In the genomic region with DNA sequence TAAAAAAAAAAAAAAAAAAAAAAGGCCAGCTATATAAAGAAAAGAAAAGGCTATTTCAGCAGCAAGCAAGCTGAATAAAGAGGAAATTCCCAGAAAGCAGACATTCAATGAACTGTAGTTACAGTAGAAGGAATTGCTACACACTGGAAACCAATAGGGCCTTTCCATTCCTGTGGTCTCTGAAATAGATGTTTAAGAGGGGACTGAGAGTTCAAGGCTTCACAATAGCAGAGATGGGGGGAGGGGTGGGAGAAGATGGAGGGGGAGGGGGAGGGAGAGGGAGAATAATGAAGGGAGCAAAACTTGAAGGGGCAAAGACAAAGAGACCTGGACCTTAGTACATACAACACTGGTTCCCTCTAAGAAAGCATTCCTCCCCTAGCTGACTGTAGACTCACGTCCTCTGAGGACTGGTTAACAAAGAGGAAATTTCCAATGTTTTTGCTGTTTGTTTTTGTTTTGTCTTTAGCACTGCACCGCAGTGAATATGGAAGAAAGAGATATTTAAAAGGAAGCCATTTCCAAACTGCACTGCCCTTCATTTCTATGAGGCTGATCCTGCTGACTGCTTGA, we compare ENCODE assay signal across 17 mouse cellular contexts.
DNase-seq lines count a peak whose midpoint lies in the region; ATAC-seq and TF ChIP-seq lines count a peak whose summit lies in the region.
"Had no signal": no experiment of that assay in that cellular context is flagged by ENCODE, and none has a peak within 500 bp of the region (broad histone marks: within the 10 kb centered on the region; RNA-seq: fewer than 3 reads in every experiment).

No protein-coding gene starts in this region.

- no peaks in the 10 kb centered on the region for H3K27me3 ChIP-seq in hindbrain, embryonic 12.5 days
- no peaks in the 10 kb centered on the region for H3K27me3 ChIP-seq in hindbrain, embryonic 14.5 days (ENCODE audit: control insufficient read depth, insufficient read depth, low read length)
- H3K27me3 ChIP-seq in myocyte (ENCODE audit: control insufficient read depth, insufficient read depth, insufficient read length), result no peaks in the 10 kb centered on the region
- H3K27me3 ChIP-seq: embryonic facial prominence, embryonic 15.5 days; hindbrain, embryonic 15.5 days; liver, embryonic 12.5 days had no signal

- H3ac ChIP-seq in myocyte (ENCODE audit: control insufficient read depth, insufficient read length), result no peak overlapping the region

- WGBS in hindbrain, embryonic 12.5 days, result 36% methylated on average over 2 of the region's 2 CpGs
- WGBS in hindbrain, embryonic 14.5 days, result 29% methylated on average over 2 of the region's 2 CpGs

- H3K36me3 ChIP-seq in hindbrain, embryonic 12.5 days, result no peaks in the 10 kb centered on the region
- no peaks in the 10 kb centered on the region for H3K36me3 ChIP-seq in hindbrain, embryonic 14.5 days (replicated peaks; ENCODE audit: control insufficient read depth, insufficient read depth)
- no peaks in the 10 kb centered on the region for H3K36me3 ChIP-seq in myocyte (ENCODE audit: control insufficient read depth, insufficient read depth)
- H3K36me3 ChIP-seq: embryonic facial prominence, embryonic 15.5 days; hindbrain, embryonic 15.5 days; liver, embryonic 12.5 days had no signal

- H3K79me2 ChIP-seq in myocyte (ENCODE audit: control insufficient read depth, insufficient read depth), result no peaks in the 10 kb centered on the region

- ATAC-seq in hindbrain, embryonic 12.5 days (ENCODE audit: low FRiP score), result 0 out of 2 replicates have a peak, but pooled peaks have one; percentile 38
- ATAC-seq in hindbrain, embryonic 14.5 days (ENCODE audit: low FRiP score), result no peak
- ATAC-seq: liver, embryonic 12.5 days had no signal

- TF ChIP-seq CTCF in brain, embryonic 14.5 days (IDR thresholded peaks at IDR 0.05; ENCODE audit: borderline replicate concordance, extremely low read depth, insufficient read depth, insufficient read length), result no peak

- H3K4me2 ChIP-seq in hindbrain, embryonic 12.5 days (replicated peaks), result no peak overlapping the region
- no peak overlapping the region for H3K4me2 ChIP-seq in hindbrain, embryonic 14.5 days (replicated peaks)
- peak overlapping the region; percentile 55 for H3K4me2 ChIP-seq in myocyte (ENCODE audit: low read depth)
- H3K4me2 ChIP-seq: embryonic facial prominence, embryonic 15.5 days; hindbrain, embryonic 15.5 days; liver, embryonic 12.5 days had no signal

- H3K9ac ChIP-seq in hindbrain, embryonic 12.5 days, result no peak overlapping the region
- no peak overlapping the region for H3K9ac ChIP-seq in hindbrain, embryonic 14.5 days
- H3K9ac ChIP-seq: embryonic facial prominence, embryonic 15.5 days; hindbrain, embryonic 15.5 days; liver, embryonic 12.5 days had no signal

- no peak for DNase-seq in hindbrain, embryonic 14.5 days (ENCODE audit: low spot score)
- DNase-seq in brain, embryonic 14.5 days (ENCODE audit: low read depth), result peak; percentile 33
- DNase-seq in embryo, embryonic 11 days, result peak; percentile 26
- DNase-seq in heart, adult 18-20 months, result no peak
- no peak for DNase-seq in layer of hippocampus, postnatal 36 days
- DNase-seq: adrenal gland, adult 2 months; cerebellum, adult 9-10 months; gastrocnemius, postnatal 36 days; kidney, adult 11 months; lung, adult 2 months; lung, postnatal 36 days; thymus, postnatal 25 days had no signal

- TF ChIP-seq POLR2A in brain, embryonic 14.5 days (IDR thresholded peaks at IDR 0.05; ENCODE audit: borderline replicate concordance, extremely low read depth, insufficient read depth, insufficient read length, poor library complexity, severe bottlenecking), result no peak
- no peak for TF ChIP-seq POLR2A in myocyte (IDR thresholded peaks at IDR 0.05; ENCODE audit: insufficient read length, low read depth)

- H3K4me1 ChIP-seq in hindbrain, embryonic 12.5 days, result no peaks in the 10 kb centered on the region
- no peaks in the 10 kb centered on the region for H3K4me1 ChIP-seq in hindbrain, embryonic 14.5 days (replicated peaks; ENCODE audit: control insufficient read depth, insufficient read depth, low read length)
- H3K4me1 ChIP-seq: embryonic facial prominence, embryonic 15.5 days; hindbrain, embryonic 15.5 days; liver, embryonic 12.5 days had no signal

- no peak overlapping the region for H3K27ac ChIP-seq in hindbrain, embryonic 12.5 days
- H3K27ac ChIP-seq in hindbrain, embryonic 14.5 days, result no peak overlapping the region
- H3K27ac ChIP-seq: embryonic facial prominence, embryonic 15.5 days; hindbrain, embryonic 15.5 days; liver, embryonic 12.5 days had no signal

- no peak overlapping the region for H3K4me3 ChIP-seq in hindbrain, embryonic 12.5 days
- no peak overlapping the region for H3K4me3 ChIP-seq in hindbrain, embryonic 14.5 days (replicated peaks; ENCODE audit: low read length)
- no peak overlapping the region for H3K4me3 ChIP-seq in myocyte
- H3K4me3 ChIP-seq: embryonic facial prominence, embryonic 15.5 days; hindbrain, embryonic 15.5 days; liver, embryonic 12.5 days had no signal

- H3K9me3 ChIP-seq in hindbrain, embryonic 12.5 days (replicated peaks), result no peaks in the 10 kb centered on the region
- H3K9me3 ChIP-seq in hindbrain, embryonic 14.5 days (ENCODE audit: control insufficient read depth, low read length), result no peaks in the 10 kb centered on the region
- H3K9me3 ChIP-seq: embryonic facial prominence, embryonic 15.5 days; hindbrain, embryonic 15.5 days; liver, embryonic 12.5 days had no signal

TF ChIP-seq in myocyte, 11 proteins besides CTCF, POLR2A, EP300 and RAD21:
- TF ChIP-seq E2F4 (IDR thresholded peaks at IDR 0.05; ENCODE audit: insufficient read depth), result no peak
- no peak for TF ChIP-seq POLR2AphosphoS2 (IDR thresholded peaks at IDR 0.05; ENCODE audit: insufficient read length, low read depth)
- TF ChIP-seq CEBPB (IDR thresholded peaks at IDR 0.05; ENCODE audit: insufficient read depth, poor library complexity, severe bottlenecking), result no peak
- TF ChIP-seq TCF12 (IDR thresholded peaks at IDR 0.05; ENCODE audit: insufficient read depth, poor library complexity, severe bottlenecking), result no peak

Comparison
In these comparisons a context has a peak if more than half of its experiments do, and no peak if none do; other contexts are left out.
1. DNase-seq: peak in brain, embryonic 14.5 days (single experiment) and embryo, embryonic 11 days (single experiment); none in hindbrain, embryonic 14.5 days (single experiment), heart, adult 18-20 months (0 of 2) and layer of hippocampus, postnatal 36 days (0 of 2).